Mouse (Mus musculus): ENCODE measurements at regions not wholly inside any gene's neighbourhood (a gene's known extent, or its start where the extent isn't known, plus 50 kb on each side); places are given as distances from the start of the nearest gene placed in this dataset.

DNA sequence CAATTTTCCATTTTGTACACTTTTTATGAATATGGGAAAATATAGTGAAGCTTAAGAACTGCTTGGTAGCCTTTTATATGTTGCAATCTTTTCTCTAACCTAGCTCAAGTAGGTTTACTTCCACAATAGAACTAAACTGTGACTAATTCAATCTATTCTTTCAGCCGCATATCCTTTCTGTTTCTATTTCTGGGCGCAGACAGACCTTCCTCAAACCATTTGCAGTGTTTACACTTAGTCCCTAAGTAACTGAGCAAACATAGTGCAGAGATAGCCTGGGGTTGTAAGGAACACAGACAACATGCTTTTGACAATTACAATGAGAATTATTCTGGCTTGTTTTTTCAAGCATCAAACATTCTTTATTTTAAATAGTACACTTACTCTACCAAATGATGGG lies 3435.1 kb upstream of the Gm7489 start:
- no peak for DNase-seq

DNA sequence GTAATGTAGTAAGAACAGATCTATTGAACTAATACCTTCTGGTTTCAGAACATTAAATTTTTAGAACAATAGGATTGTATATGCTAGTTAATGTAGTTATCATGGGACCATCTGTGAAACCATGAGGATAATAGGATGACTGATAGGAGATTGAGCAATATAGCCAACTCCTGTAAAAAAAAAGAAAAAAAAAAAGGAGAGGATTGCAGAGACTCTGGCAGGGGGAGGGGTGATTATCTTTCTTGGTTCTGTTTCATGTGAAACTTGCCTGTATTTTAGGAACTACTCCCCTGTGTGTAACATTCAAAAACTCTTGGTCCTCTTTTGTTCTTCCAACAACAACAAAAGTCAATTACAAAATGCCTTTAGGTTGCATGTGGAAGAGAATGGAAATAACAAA lies 3412.1 kb upstream of the Gm7489 start:
- no peak for DNase-seq

DNA sequence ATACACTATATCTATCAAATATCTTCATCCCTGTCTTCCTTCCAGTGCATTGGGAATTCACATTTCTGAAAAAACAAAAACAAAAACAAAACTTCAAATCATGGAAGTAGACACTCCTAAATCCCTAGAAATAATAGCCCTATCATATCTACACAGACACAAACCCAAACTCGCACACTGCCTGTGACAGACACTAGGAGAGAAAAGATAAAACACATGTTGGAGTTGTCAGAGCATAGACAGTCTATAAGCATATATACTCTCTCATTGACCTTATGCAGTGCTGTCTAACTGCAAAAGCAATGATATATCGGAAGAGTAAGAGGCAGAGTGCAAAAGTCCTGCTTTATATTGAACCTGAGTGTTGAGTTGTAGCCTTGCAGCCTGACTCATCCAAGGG lies 3386.0 kb upstream of the Gm7489 start:
- DNase-seq = no peak

DNA sequence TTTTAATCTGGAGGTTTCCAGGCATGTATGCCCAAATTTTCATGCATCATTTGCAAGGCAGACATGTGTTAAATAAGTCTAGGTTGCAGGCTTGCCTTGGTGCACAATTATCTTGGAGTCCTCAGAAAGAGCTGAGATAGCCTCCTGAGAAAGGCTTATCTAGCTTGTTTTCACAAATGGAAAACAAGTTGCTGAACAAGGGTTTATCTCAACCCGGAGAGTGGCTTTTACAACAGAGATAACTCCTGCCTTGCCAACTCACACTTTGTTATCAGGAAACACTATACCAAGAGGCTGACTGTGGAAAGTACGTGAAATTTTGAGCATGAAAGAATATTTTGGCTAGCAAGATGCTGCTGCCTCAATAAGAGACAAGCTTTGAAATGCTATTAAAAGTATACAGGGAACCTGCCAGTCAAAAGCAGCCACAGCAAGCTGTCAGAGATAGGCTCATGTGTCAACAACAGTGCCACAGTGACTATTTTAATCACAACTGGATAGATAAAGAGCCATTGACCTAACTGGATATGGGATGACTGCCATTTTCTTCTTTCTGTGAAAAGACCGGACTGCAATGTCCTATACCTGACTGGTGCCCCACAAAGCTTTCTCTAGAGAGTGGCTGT lies 3376.6 kb upstream of the Gm7489 start:
- DNase-seq = no peak

DNA sequence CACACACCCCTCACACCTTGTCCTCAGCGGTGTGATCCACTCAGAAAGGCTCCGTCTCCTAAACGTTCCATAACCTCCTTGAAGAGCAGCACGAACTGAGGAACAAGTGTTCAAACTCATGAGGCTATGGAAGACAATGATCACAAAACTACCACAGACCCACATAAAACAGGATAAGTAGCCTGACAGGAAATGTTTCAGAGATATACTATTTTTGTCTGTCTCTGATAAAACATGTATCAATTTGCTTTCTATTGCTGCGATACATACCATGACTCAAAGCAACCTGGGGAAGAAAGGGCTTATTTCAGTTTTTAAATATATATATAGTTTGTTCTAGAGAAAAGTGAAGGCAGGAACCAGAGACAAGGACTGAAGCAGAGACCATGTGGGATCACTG lies 3371.7 kb upstream of the Gm7489 start:
- no peak for DNase-seq

DNA sequence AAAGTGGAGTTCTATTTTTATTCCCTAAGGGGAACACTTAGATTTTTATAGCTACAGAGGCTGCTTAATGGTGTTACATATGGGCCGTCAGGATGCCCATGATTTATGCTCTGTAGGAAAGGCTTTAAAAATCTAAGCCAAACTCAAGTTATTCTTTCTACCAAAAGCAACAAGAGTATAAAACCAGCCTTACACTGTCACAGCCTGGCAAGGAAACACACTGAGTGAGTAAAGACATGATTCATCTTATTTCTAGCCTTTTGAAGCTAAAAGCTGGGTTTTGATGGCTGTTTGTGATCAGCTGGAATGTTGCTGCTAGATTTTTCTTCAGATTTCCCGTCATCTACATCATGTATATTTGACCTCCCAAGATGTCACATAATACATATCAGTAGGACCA lies 3359.9 kb upstream of the Gm7489 start:
- DNase-seq = no peak

DNA sequence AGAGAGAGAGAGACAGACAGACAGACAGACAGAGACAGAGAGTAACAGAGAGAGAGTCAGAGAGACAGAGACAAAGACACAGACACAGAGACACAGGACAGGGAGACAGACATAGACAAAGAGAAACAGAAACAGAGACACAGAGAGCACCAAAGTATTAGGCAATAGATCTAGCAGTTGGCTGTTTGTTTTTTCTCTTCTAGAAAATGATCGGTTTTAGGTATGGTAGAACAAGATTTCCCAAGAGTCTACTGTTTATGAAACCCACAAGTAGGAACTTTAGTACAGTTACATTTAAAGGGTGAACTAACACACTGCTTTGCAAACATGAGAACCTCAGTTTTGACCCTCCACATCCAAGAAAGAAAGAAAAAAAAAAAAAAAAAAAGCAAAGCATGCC lies 3350.2 kb upstream of the Gm7489 start:
- DNase-seq = no peak

DNA sequence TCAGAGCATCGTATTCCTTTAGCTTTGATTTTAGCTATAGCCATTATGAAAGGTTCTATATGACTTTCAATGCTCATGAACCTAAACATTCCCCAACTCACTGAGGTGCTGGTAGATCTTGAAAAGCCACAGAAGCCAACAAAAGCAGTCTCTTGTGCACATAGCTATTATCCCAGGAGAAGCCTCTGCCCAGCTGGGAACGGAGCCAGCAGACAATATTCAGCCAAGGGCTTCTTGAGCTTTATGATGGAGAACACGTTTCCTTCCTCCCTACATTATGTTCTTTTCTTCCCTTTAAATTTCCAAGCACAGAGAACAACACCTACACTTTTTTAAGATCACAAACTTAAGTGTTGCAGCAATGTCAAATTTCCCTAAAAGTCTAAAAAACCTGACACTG lies 3321.1 kb upstream of the Gm7489 start:
- peak; percentile 3 to 4 for DNase-seq

DNA sequence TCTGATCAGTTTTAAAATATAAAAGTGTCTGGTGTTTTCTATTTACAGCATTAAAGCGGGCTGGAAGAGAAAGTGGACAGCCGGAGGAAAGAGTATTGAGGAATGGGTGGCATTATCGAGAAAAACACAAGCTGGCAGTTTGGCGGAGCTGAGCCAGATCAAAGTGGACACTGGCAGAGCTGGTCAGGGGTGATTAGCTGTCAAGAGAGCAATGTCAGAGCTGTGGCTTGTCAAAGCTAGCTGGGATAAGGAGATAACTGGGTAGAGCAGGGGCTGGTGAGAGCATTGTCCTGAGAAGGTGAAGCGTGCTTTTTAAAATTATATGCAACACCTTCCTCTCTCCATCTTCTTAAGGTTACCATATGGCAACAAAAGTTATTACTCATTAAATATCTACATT lies 3303.9 kb upstream of the Gm7489 start:
- DNase-seq = no peak

DNA sequence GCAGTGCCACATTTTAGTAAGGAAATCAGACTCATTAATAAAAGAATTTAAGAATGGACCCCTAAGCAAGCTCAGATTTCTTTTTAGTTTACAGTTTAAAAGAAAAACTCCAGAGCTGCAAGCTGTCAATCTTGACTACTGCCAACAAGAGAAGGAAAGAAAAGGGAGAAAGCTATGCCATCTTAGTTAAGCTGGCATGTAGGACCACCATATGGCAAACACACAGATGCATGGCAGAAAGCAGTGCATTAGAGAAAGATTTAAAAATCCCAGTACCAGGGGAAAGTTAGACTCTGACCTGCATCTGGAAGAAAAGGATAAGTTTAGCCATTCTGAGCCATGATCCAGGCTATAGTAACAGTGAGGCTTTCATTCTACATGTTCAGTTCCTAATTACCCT lies 3300.8 kb upstream of the Gm7489 start:
- no peak for DNase-seq

DNA sequence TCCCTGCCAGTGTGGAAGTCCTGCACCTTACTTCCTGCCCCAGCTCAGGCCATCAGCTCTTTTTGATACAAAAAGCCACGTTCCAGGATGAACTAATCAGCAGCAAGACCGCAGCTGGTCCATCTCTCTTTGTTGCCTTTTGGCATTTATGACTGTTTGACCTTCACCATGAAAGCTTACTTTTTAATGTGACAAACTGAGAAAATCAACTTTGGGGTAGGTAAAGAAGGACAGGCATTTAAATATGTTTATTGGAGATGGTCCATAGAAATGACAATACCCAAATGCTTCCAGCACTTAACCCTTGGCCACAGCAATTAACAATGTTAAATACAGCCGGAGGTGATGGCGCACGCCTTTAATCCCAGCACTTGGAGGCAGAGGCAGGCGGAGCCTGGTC lies 3299.2 kb upstream of the Gm7489 start:
- DNase-seq = no peak
